Mouse (Mus musculus) cerebellum, adult 9-10 months (tissue): ENCODE measurements at regions not wholly inside any gene's neighbourhood (a gene's known extent, or its start where the extent isn't known, plus 50 kb on each side); places are given as distances from the start of the nearest gene placed in this dataset.

Experiments
- DNase-seq: peaks from one replicate; pipeline ENCODE4 v3.0.0; 2022

GRCm38 (mm10) chr5:133812216-133812615 is 287.3 kb upstream of the Castor2 start:
- DNase-seq = no peak

DNA sequence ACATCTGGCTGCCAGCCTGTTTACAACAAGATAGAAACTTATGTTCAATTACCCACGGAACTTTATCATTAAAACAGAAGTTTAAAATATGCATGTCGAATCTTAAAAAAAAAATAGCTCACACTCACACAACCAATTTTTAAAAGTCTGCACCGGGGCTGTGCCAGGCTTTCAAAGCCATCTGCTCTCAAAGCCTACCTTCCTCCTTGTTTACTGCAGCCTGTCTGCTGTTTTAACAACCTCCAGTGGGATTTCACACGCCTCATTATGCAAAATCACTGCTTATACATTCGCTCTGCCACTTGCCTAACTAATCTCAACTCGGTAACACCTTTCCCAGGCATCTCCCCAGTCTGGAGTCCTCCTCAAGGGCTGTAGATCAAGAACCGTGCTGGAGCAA is 292.6 kb upstream of the Castor2 start:
- no peak for DNase-seq

- peak; percentile 40 for DNase-seq
These were observed 297.5 kb upstream of the Castor2 start for GRCm38 (mm10) chr5:133802001-133802400.

DNA sequence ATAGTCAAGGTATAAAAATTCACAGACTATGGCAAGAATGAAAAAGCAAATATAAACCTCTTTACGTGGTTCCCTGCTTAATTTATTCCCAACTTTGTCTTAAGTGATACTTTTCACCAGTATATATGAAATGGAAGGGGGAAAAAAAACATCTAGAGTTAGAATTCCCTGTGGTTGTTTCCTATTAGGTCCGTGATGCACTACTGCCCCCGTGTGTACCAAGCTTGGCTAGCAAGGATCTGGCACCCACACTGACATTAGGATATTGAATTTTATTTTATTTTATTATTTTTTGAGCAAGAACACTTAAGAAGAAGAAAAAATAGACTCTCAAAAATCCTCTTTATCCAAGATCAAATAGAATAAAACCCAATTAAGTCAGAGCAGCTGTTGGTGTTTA is 303.9 kb upstream of the Castor2 start:
- DNase-seq = peak; percentile 31

- no peak for DNase-seq
These were observed 308.8 kb upstream of the Castor2 start for GRCm38 (mm10) chr5:133790726-133791125.

DNA sequence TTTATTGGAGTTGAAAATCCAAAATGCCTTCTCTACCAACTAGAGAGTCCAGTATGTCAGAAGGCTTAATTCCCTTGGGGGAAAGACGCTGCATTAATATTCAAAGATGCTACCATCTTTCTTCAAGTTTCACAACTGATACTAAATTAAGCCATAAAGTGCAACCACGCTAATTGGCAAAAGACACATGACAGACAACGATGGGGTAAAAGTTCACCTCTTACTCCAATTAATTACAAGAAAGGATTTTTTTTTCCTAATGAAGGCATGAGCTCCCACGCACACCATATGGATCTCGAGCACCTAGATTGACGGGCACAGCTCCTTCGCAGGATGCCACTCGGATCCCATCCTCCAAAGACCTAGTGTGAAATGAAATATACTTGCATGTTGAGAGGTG is 311.5 kb upstream of the Castor2 start:
- DNase-seq = no peak

DNA sequence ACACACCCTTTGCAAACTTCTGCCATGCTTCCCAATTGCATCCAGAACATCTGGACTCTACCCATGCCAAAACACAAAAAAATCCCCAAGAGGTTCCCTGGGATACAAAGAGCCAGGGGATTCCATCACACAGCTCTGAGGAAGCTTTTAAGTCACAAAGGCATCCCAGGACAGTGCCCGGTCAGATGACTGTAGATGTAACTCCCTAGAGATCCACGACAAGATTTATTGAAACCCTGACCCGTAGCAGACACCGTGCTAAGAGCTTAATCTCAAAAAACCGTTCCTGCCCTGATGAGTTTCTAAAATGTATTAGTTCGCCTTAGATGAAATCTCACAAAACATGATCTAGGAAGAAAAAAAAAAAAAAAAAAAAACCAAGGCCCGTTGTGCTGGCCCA is 312.0 kb upstream of the Castor2 start:
- DNase-seq = no peak

DNA sequence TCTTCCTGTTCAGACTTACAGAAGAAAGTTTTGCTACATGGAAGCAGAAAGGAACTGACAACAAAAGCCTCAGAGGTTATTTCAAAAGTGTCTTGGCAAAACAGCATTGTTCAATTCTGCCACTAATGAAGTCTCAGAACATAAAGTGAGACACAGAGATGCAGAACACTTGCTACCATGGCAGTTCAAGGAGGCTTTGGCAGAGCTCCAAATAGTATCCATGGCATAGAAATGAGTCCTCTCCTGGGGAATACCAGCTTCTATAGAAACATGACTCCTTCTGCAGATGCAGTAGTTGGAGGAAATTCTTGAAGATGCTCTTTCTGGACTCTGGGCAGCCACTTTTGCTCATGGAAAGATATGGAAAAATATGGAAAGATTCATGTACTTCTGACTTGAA is 322.9 kb upstream of the Castor2 start:
- DNase-seq = no peak

DNA sequence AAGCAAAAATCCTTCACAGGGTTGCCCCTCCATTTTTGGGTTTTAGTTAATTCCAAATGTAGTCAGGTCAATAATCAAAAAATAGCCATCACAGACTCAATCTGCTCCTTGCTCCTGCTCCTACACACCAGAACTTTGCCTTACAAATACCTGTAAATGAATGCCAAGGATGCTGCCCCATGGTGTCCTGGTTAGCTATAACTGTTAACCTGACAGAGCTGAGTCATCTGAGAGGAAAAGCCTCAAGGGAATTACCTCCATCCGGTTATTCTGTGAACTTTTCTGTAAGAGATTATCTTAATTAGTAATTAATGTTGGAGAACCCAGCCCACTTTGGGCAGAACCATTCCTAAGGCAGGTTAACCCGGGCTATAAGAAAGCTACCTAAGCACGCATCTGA is 325.4 kb upstream of the Castor2 start:
- DNase-seq = no peak

DNA sequence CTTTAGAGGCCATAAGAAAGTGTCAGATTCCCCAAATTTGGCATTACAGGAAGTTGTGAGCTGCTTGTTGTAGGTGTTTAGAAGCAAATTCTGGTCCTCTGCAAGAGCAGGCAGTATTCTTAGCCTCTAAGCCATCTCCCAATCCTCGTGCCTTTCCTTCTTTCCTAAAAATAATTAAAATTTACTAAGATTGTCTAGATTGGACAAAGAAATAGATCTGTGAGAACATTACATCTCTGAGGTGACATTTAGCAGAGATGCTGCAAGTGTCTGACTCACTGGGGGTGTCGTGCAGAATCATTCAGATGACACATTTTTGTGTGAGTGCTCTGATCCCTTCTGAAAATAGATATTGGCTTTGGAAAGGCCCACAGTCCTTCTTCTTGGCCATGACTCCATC is 330.7 kb upstream of the Castor2 start:
- DNase-seq = no peak

DNA sequence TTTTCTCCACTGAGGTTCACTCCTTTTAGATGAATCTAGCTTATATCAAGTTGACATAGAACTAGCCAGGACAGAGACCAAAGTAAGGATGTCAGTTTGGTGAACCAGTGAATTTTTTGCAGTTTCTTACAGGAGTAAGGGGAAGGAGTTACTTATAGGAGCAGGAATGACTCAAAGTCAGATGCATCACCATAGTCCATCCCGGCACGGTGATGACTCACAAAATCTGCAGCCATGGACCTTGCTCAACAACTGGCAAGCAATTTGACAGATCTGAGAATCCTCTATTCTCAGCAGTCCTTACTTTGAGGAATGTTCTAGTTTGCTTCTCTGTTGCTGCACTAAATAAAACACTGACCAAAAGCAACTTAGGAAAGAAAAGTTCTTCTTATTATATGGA is 341.7 kb upstream of the Castor2 start:
- no peak for DNase-seq

GRCm38 (mm10) chr5:133754180-133754579 is 345.3 kb upstream of the Castor2 start:
- DNase-seq = no peak

GRCm38 (mm10) chr5:133753461-133754160 is 345.9 kb upstream of the Castor2 start:
- peak; percentile 44 for DNase-seq

- DNase-seq = no peak
These were observed 352.6 kb upstream of the Castor2 start for GRCm38 (mm10) chr5:133746960-133747359.

DNA sequence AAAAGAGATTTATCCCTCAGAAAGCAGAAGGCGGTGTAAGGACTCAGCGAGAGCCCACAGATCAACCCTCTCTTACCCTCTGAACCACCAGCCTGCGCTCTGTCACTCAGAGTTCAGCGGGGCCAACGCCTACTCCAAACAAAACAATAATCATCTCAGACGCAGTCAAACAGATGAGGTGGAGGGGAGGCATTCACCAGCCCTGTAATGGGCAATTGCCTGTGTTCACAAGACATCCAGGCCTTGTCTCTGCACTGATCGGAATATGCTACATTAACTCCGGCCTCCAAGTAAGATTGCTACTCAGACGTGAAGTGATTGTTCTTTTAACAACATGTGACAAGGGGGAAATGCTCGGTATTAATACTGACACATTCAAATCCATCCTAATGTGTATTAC is 353.1 kb upstream of the Castor2 start:
- no peak for DNase-seq

- DNase-seq = no peak
These were observed 355.4 kb upstream of the Castor2 start for GRCm38 (mm10) chr5:133744136-133744535.

- DNase-seq = no peak
These were observed 355.9 kb upstream of the Castor2 start for GRCm38 (mm10) chr5:133743606-133744005.

DNA sequence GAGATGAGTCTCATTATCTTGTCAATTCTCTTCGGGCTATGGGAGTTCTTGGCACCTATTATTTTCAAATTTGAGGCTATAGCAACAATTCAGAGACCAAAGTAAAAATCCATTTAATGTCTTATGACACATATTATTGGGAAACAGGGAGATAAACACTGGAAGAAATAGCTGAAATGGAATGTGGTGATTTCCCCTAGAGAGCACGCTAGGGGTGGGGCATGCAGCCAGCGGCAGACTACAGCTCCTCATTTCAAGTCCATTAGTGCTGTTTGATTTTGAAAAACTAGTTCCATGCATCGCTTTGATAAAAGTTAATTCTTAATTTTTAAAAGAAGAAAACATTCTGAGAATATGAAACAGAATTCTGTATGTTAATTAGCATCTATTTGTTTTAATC is 367.6 kb upstream of the Castor2 start:
- DNase-seq = no peak

DNA sequence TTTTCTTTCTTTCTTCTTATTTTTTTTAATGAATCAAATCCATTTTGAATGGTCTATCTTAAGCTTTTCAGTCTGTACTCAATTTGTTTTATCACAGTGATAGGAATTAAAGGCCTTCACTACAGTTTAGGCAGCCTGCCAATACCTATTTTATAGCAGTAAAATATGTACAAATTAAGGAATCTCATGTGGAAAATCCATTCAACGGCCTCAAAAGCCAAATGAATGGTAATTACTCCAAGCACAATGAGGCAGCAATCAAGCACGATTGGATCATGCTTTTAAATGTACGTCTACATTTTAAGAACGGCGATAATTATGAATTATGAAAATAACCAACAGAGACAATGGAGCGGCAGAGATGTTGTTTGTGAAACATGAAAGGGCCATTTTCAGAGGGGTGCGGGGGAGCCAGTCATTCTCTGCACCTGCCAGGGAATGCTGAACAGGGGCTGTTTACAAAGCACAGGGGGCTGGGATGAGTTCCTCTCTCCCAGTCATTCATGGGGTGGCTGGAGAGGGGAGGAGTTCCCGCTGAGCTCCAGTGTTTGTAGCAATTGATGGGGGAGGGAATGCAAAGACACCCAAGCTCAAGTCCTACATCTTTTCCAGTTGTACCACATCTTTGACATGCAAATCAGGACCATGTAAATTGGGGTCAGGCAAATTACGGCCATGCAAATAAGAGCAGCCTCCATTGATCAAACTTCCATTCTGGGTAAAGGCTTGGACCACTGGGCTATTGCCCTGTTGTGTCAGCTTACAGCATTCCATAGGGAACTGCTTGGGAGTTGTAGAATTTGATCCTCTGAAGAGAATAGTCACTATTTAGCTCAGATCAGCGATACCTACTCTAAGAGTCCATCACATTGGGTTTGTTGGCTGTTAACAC is 381.1 kb upstream of the Castor2 start:
- DNase-seq = no peak

DNA sequence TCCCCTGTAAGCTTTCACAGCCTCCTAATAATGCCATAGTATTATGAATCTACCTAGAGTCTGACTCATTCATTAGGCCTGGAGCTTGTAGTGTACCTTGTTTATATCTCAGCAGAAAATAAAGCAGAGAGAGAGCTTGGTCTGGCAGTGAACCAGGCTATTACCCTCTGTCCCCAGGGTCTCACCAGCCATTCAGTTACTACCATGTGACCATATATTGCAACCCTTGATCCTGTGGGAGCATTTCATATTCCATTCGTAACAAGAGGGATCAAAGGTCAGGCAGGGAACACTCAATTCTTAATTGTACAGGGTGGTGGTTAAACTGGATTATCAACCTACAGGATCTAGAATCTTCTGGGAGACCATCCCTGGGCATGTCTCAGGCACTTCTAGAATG is 383.7 kb upstream of the Castor2 start:
- DNase-seq = no peak

DNA sequence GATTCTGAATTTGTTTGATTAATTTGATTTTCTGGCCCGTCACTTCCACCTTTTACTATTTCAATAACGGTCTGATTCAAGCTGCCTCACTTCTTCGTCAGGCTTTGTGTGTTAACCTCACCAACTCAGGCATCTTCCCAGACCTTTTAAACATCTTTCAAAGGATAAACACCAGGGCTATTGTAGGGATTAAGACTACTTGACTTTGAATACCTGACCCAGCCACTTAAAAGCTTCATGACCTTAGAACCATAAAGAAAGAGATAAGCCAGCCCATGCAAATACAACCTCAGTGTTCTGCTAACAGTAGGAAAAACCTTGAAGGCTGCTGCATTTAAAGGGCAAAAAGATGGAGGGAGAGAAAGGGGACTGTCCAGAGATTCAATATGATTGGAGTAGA is 386.9 kb upstream of the Castor2 start:
- DNase-seq = no peak

DNA sequence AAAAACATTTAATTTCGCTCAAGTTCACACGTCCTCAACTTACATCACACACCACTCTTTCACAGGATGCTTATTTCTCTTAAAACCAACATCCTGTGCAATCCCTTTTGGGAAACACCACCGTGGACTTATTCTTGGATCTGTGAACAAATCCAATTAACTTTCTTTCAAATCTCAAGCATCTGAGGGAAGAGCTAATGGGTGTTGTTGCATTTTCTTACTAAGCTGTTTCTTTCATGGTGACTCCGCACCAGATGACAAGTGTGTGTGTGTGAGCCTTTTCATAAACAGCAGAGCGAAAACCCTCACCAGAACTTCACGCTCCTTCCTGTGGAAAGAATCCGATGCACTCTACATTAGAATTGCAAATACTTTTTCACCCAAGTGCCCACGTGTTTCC is 390.6 kb upstream of the Castor2 start:
- no peak for DNase-seq

DNA sequence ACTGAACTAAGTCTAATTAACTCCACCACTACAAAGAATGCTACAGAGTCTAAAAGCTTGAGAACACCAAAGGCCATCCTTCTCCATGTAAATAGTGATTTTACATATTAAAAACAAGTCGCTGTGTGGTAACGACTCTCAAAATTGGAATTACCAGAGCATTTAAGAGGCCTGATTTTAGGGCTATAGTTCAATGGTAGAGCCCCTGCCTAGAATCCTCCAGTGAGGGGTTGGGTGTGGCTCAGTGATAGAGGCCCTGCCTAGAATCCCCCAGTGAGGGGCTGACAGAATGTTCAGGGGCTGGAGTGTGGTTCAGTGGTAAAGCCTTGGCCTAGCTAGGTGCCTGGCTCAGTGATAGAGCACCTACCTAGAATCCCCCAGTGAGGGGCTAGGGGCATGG is 413.3 kb upstream of the Castor2 start:
- no peak for DNase-seq

GRCm38 (mm10) chr5:133683021-133683420 is 416.5 kb upstream of the Castor2 start:
- no peak for DNase-seq
